Mouse (Mus musculus) spleen, adult 2 months (tissue): ENCODE results near the gene Klf12. TPM values are rescaled to one million over a fixed set of nuclear protein-coding genes. Genes with fewer than 3 reads are reported as not detected.

Experiments used
- DNase-seq, 2 experiments: peaks; one replicate each; pipeline versions ENCODE4 v3.0.0 to v3.0.0-alpha.2; 2012 to 2021; ENCODE audit warnings: low spot score in 2 of 2, low read depth in 1 of 2
- H3K27ac ChIP-seq: fragments of 200-500 bp; 2 replicates; pipeline ENCODE4 v1.5.1; 2012; ENCODE audit warnings: low read length, inconsistent platforms; ENCODE audit not compliant: insufficient read depth
- H3K27me3 ChIP-seq: fragments of 200-500 bp; 2 replicates; pipeline ENCODE4 v1.6.1; 2012; ENCODE audit warnings: mild to moderate bottlenecking, moderate library complexity, low read length, inconsistent platforms; ENCODE audit not compliant: control insufficient read depth, insufficient read depth
- H3K36me3 ChIP-seq: fragments of 200-500 bp; 2 replicates; pipeline ENCODE4 v1.6.1; 2012; ENCODE audit warnings: mild to moderate bottlenecking, low read length, inconsistent platforms; ENCODE audit not compliant: control insufficient read depth, insufficient read depth
- H3K4me1 ChIP-seq: fragments of 200-500 bp; 2 replicates; pipeline ENCODE4 v1.6.1; 2011; ENCODE audit warnings: inconsistent platforms; ENCODE audit not compliant: control insufficient read depth, insufficient read depth, insufficient read length
- H3K4me3 ChIP-seq: fragments of 200-500 bp; 2 replicates; pipeline ENCODE4 v1.5.1; 2011; ENCODE audit warnings: mild to moderate bottlenecking, inconsistent platforms; ENCODE audit not compliant: insufficient read depth, insufficient read length; ENCODE audit errors: extremely low read depth
- CTCF ChIP-seq: fragments of 200-500 bp; IDR thresholded peaks from 2 replicates; pipeline ENCODE4 v1.5.1; 2011; ENCODE audit warnings: mild to moderate bottlenecking, inconsistent platforms; ENCODE audit not compliant: insufficient read depth, insufficient read length, insufficient replicate concordance; ENCODE audit errors: extremely low read depth
- POLR2A ChIP-seq: fragments of 200-500 bp; IDR thresholded peaks from 2 replicates; pipeline ENCODE4 v1.6.1; 2011; ENCODE audit warnings: low read depth, low read length, inconsistent platforms
- WGBS: fragments of 180-500 bp; shearing (Covaris S2); methylation state at CpG from one replicate; pipeline ENCODE4 v1.1.7; 2018; 5-methylcytosine and 5-hydroxymethylcytosine counted together
- polyA plus RNA-seq: library from polyadenylated mRNA; depleted of rRNA; stranded (reverse); fragments of >200 nt; gene quantifications from 2 replicates; pipeline ENCODE4 v1.2.3, GENCODE M21; 2012

Klf12 gene
- polyA plus RNA-seq, 1 experiment = 2.5 TPM

- H3K27ac ChIP-seq = no peak overlapping the region
- no peak for DNase-seq
- TF ChIP-seq CTCF = no peak
- no peak for TF ChIP-seq POLR2A
- H3K36me3 ChIP-seq = no peaks in the 10 kb centered on the region
- no peaks in the 10 kb centered on the region for H3K27me3 ChIP-seq
- 87% methylated on average over 10 of the region's 10 CpGs for WGBS
- no peak overlapping the region for H3K4me3 ChIP-seq
- H3K4me1 ChIP-seq = no peaks in the 10 kb centered on the region
Measured at GRCm38 (mm10) chr14:100097208-100098189, 187.0 kb downstream of the Klf12 start.

- H3K27ac ChIP-seq = no peak overlapping the region
- H3K4me3 ChIP-seq = no peak overlapping the region
- 83% methylated on average over 3 of the region's 3 CpGs for WGBS
- no peaks in the 10 kb centered on the region for H3K36me3 ChIP-seq
- no peaks in the 10 kb centered on the region for H3K4me1 ChIP-seq
- DNase-seq = no peak
- H3K27me3 ChIP-seq = no peaks in the 10 kb centered on the region
- no peak for TF ChIP-seq CTCF
Measured at GRCm38 (mm10) chr14:100095730-100096129, 188.7 kb downstream of the Klf12 start.

- no peaks in the 10 kb centered on the region for H3K27me3 ChIP-seq
- TF ChIP-seq CTCF = no peak
- TF ChIP-seq POLR2A = no peak
- no peaks in the 10 kb centered on the region for H3K36me3 ChIP-seq
- WGBS = 86% methylated on average over 1 of the region's 1 CpGs
- H3K27ac ChIP-seq = no peak overlapping the region
- no peak overlapping the region for H3K4me3 ChIP-seq
- DNase-seq = no peak
- H3K4me1 ChIP-seq = no peaks in the 10 kb centered on the region
Measured at GRCm38 (mm10) chr14:100090517-100090916, 194.0 kb downstream of the Klf12 start.

GRCm38 (mm10) chr14:100079620-100080019 lies 204.9 kb downstream of the Klf12 start:
- Histone ChIP-seq H3K36me3 (no peaks in the 10 kb centered on the region), H3K4me1 (no peaks in the 10 kb centered on the region), H3K27ac (no peak overlapping the region), H3K4me3 (no peak overlapping the region), H3K27me3 (no peaks in the 10 kb centered on the region)
- TF ChIP-seq POLR2A (no peak), CTCF (no peak)
- DNase-seq = no peak
- WGBS = 27% methylated on average over 4 of the region's 4 CpGs

GRCm38 (mm10) chr14:100072431-100073195 lies 211.9 kb downstream of the Klf12 start:
- Histone ChIP-seq H3K27me3 (no peaks in the 10 kb centered on the region), H3K4me3 (no peak overlapping the region), H3K4me1 (no peaks in the 10 kb centered on the region), H3K27ac (no peak overlapping the region), H3K36me3 (no peaks in the 10 kb centered on the region)
- 93% methylated on average over 12 of the region's 12 CpGs for WGBS
- TF ChIP-seq CTCF (no peak), POLR2A (no peak)
- no peak for DNase-seq

- TF ChIP-seq CTCF = no peak
- no peak for TF ChIP-seq POLR2A
- no peak overlapping the region for H3K4me3 ChIP-seq
- no peaks in the 10 kb centered on the region for H3K36me3 ChIP-seq
- H3K4me1 ChIP-seq = no peaks in the 10 kb centered on the region
- 79% methylated on average over 2 of the region's 2 CpGs for WGBS
- DNase-seq = no peak
- no peak overlapping the region for H3K27ac ChIP-seq
- no peaks in the 10 kb centered on the region for H3K27me3 ChIP-seq
Measured at GRCm38 (mm10) chr14:100069543-100070090, 214.9 kb downstream of the Klf12 start.
